Mouse (Mus musculus) stomach, embryonic 15.5 days (tissue): ENCODE measurements around the gene Slc12a8. TPM values are rescaled to one million over a fixed set of nuclear protein-coding genes. Genes with fewer than 3 reads are reported as not detected.

Source experiments
- ATAC-seq: fragments of 200-750 bp; cut with Nextera tagmentation; 2 replicates; pipeline ENCODE4 v1.8.0; 2017; ENCODE audit warnings: low read depth, moderate number of reproducible peaks, moderate TSS enrichment; ENCODE audit not compliant: insufficient read depth, low FRiP score
- H3K27ac ChIP-seq: fragments of 300-500 bp; sonication (generic); 2 replicates; pipeline ENCODE4 v1.5.1; 2015; ENCODE audit warnings: mild to moderate bottlenecking, inconsistent platforms
- H3K27me3 ChIP-seq: fragments of 300-500 bp; sonication (generic); replicated peaks from 2 replicates; pipeline ENCODE4 v1.6.1; 2015; ENCODE audit warnings: inconsistent platforms
- H3K36me3 ChIP-seq: fragments of 300-500 bp; sonication (generic); 2 replicates; pipeline ENCODE4 v1.6.1; 2015; ENCODE audit warnings: inconsistent platforms
- H3K4me1 ChIP-seq: fragments of 300-500 bp; sonication (generic); 2 replicates; pipeline ENCODE4 v1.6.1; 2015; ENCODE audit warnings: inconsistent platforms
- H3K4me2 ChIP-seq: fragments of 300-500 bp; sonication (generic); 2 replicates; pipeline ENCODE4 v1.6.1; 2015; ENCODE audit warnings: mild to moderate bottlenecking, inconsistent platforms
- H3K4me3 ChIP-seq: fragments of 300-500 bp; sonication (generic); replicated peaks from 2 replicates; pipeline ENCODE4 v1.5.1; 2015; ENCODE audit warnings: inconsistent platforms
- H3K9ac ChIP-seq: fragments of 300-500 bp; sonication (generic); 2 replicates; pipeline ENCODE4 v1.6.1; 2015; ENCODE audit warnings: inconsistent platforms
- H3K9me3 ChIP-seq: fragments of 300-500 bp; sonication (generic); 2 replicates; pipeline ENCODE4 v1.6.1; 2016; ENCODE audit warnings: inconsistent platforms
- WGBS: fragments of 180-500 bp; shearing (Covaris S2); methylation state at CpG from one replicate; pipeline ENCODE4 v1.1.7; 2015; 5-methylcytosine and 5-hydroxymethylcytosine counted together
- polyA plus RNA-seq: library from polyadenylated mRNA; unstranded; fragments of >200 nt; fragmentation: Nextera tagmentation; extraction: Ambion mirVana; gene quantifications from 2 replicates; pipeline ENCODE4 v1.2.1, GENCODE M21; 2015

The Slc12a8 gene
- polyA plus RNA-seq, 1 experiment from 2014 or later: 3.6 TPM

- Histone ChIP-seq H3K4me2 (no peak overlapping the region), H3K27ac (no peak overlapping the region), H3K9me3 (no peaks in the 10 kb centered on the region), H3K4me3 (no peak overlapping the region), H3K4me1 (no peaks in the 10 kb centered on the region), H3K27me3 (no peaks in the 10 kb centered on the region), H3K9ac (no peak overlapping the region), H3K36me3 (no peaks in the 10 kb centered on the region)
- ATAC-seq: no peak
- 51% methylated on average over 4 of the region's 4 CpGs for WGBS
Observed at GRCm38 (mm10) chr16:33545530-33545929, 28.4 kb downstream of the Slc12a8 start.

- no peaks in the 10 kb centered on the region for H3K36me3 ChIP-seq
- H3K9me3 ChIP-seq: no peaks in the 10 kb centered on the region
- no peak overlapping the region for H3K4me3 ChIP-seq
- no peaks in the 10 kb centered on the region for H3K4me1 ChIP-seq
- WGBS: 64% methylated on average over 9 of the region's 9 CpGs
- H3K9ac ChIP-seq: no peak overlapping the region
- H3K27ac ChIP-seq: peak overlapping the region; percentile 13; the same call in 1 of the 2 replicates
- ATAC-seq: no peak
- no peaks in the 10 kb centered on the region for H3K27me3 ChIP-seq
- no peak overlapping the region for H3K4me2 ChIP-seq
Observed at GRCm38 (mm10) chr16:33553689-33554342, 36.7 kb downstream of the Slc12a8 start.

- no peak overlapping the region for H3K4me2 ChIP-seq
- H3K4me3 ChIP-seq: no peak overlapping the region
- no peaks in the 10 kb centered on the region for H3K9me3 ChIP-seq
- no peak for ATAC-seq
- no peak overlapping the region for H3K27ac ChIP-seq
- H3K36me3 ChIP-seq: no peaks in the 10 kb centered on the region
- H3K4me1 ChIP-seq: peaks cover 13% of the 10 kb centered on the region
- no peak overlapping the region for H3K9ac ChIP-seq
- 83% methylated on average over 12 of the region's 12 CpGs for WGBS
- no peaks in the 10 kb centered on the region for H3K27me3 ChIP-seq
Observed at GRCm38 (mm10) chr16:33558121-33558520, 41.0 kb downstream of the Slc12a8 start.

GRCm38 (mm10) chr16:33560281-33560680, 43.2 kb downstream of the Slc12a8 start:
- Histone ChIP-seq H3K9me3 (no peaks in the 10 kb centered on the region), H3K27ac (no peak overlapping the region; the same call in 1 of the 2 replicates), H3K9ac (no peak overlapping the region), H3K27me3 (no peaks in the 10 kb centered on the region), H3K36me3 (no peaks in the 10 kb centered on the region), H3K4me3 (no peak overlapping the region), H3K4me2 (no peak overlapping the region), H3K4me1 (peaks cover 18% of the 10 kb centered on the region)
- WGBS: 11% methylated on average over 6 of the region's 6 CpGs
- peak; percentile 63; the same call in 1 of the 2 replicates for ATAC-seq

GRCm38 (mm10) chr16:33561308-33562009, 44.3 kb downstream of the Slc12a8 start:
- no peak overlapping the region for H3K4me2 ChIP-seq
- no peak overlapping the region for H3K9ac ChIP-seq
- no peak for ATAC-seq
- 81% methylated on average over 12 of the region's 12 CpGs for WGBS
- H3K4me3 ChIP-seq: no peak overlapping the region
- no peaks in the 10 kb centered on the region for H3K27me3 ChIP-seq
- no peaks in the 10 kb centered on the region for H3K36me3 ChIP-seq
- no peak overlapping the region for H3K27ac ChIP-seq
- H3K4me1 ChIP-seq: peaks cover 18% of the 10 kb centered on the region
- H3K9me3 ChIP-seq: no peaks in the 10 kb centered on the region

- Histone ChIP-seq H3K4me2 (no peak overlapping the region), H3K9ac (no peak overlapping the region), H3K4me1 (peaks cover 21% of the 10 kb centered on the region), H3K9me3 (no peaks in the 10 kb centered on the region), H3K4me3 (no peak overlapping the region), H3K27ac (peak overlapping the region; percentile 84), H3K27me3 (no peaks in the 10 kb centered on the region), H3K36me3 (no peaks in the 10 kb centered on the region)
- 40% methylated on average over 12 of the region's 12 CpGs for WGBS
- peak; percentile 45 for ATAC-seq
Observed at GRCm38 (mm10) chr16:33562874-33563537, 45.9 kb downstream of the Slc12a8 start.

GRCm38 (mm10) chr16:33563538-33564013, 46.4 kb downstream of the Slc12a8 start:
- H3K27ac ChIP-seq: peak overlapping the region; percentile 84
- no peaks in the 10 kb centered on the region for H3K9me3 ChIP-seq
- H3K9ac ChIP-seq: no peak overlapping the region
- H3K36me3 ChIP-seq: no peaks in the 10 kb centered on the region
- WGBS: 35% methylated on average over 5 of the region's 5 CpGs
- H3K27me3 ChIP-seq: no peaks in the 10 kb centered on the region
- no peak overlapping the region for H3K4me3 ChIP-seq
- H3K4me2 ChIP-seq: no peak overlapping the region
- ATAC-seq: peak; percentile 75
- peaks cover 21% of the 10 kb centered on the region for H3K4me1 ChIP-seq

- no peak overlapping the region for H3K9ac ChIP-seq
- H3K27ac ChIP-seq: no peak overlapping the region
- H3K27me3 ChIP-seq: no peaks in the 10 kb centered on the region
- WGBS: 85% methylated on average over 10 of the region's 10 CpGs
- H3K9me3 ChIP-seq: no peaks in the 10 kb centered on the region
- peaks cover 15% of the 10 kb centered on the region for H3K4me1 ChIP-seq
- no peak overlapping the region for H3K4me3 ChIP-seq
- H3K36me3 ChIP-seq: no peaks in the 10 kb centered on the region
- no peak for ATAC-seq
- H3K4me2 ChIP-seq: no peak overlapping the region
Observed at GRCm38 (mm10) chr16:33566467-33566866, 49.3 kb downstream of the Slc12a8 start.

- ATAC-seq: no peak
- Histone ChIP-seq H3K9ac (no peak overlapping the region), H3K4me2 (no peak overlapping the region), H3K9me3 (no peaks in the 10 kb centered on the region), H3K27ac (no peak overlapping the region), H3K4me3 (no peak overlapping the region), H3K27me3 (no peaks in the 10 kb centered on the region), H3K4me1 (peaks cover 12% of the 10 kb centered on the region), H3K36me3 (no peaks in the 10 kb centered on the region)
- WGBS: 66% methylated on average over 4 of the region's 4 CpGs
Observed at GRCm38 (mm10) chr16:33567736-33568135, 50.6 kb downstream of the Slc12a8 start.

GRCm38 (mm10) chr16:33568269-33569016, 51.3 kb downstream of the Slc12a8 start:
- no peaks in the 10 kb centered on the region for H3K36me3 ChIP-seq
- H3K4me2 ChIP-seq: no peak overlapping the region
- H3K27ac ChIP-seq: no peak overlapping the region
- WGBS: 70% methylated on average over 12 of the region's 12 CpGs
- H3K9me3 ChIP-seq: no peaks in the 10 kb centered on the region
- H3K4me1 ChIP-seq: 0 out of 2 replicates have a peak, but pooled peaks cover 6% of the 10 kb centered on the region
- no peak for ATAC-seq
- no peak overlapping the region for H3K4me3 ChIP-seq
- H3K27me3 ChIP-seq: no peaks in the 10 kb centered on the region
- no peak overlapping the region for H3K9ac ChIP-seq

- Histone ChIP-seq H3K4me1 (0 out of 2 replicates have a peak, but pooled peaks cover 6% of the 10 kb centered on the region), H3K36me3 (no peaks in the 10 kb centered on the region), H3K27ac (no peak overlapping the region), H3K27me3 (no peaks in the 10 kb centered on the region), H3K9ac (no peak overlapping the region), H3K4me2 (no peak overlapping the region), H3K4me3 (no peak overlapping the region), H3K9me3 (no peaks in the 10 kb centered on the region)
- 80% methylated on average over 6 of the region's 6 CpGs for WGBS
- ATAC-seq: no peak
Observed at GRCm38 (mm10) chr16:33572646-33573045, 55.5 kb downstream of the Slc12a8 start.
